Mouse (Mus musculus): ENCODE measurements around the gene Hoxc11.

- TF ChIP-seq CTCF (IDR thresholded peaks at IDR 0.05; ENCODE audit: low read depth, low read length) (no peak), POLR2A (IDR thresholded peaks at IDR 0.05; ENCODE audit: extremely low read depth, insufficient read depth, low read length) (no peak)
Measured at GRCm38 (mm10) chr15:103001370-103001769, 47.1 kb downstream of the Hoxc11 start.

Data from liver, adult 2 months (tissue).